Mouse (Mus musculus): ENCODE measurements around the gene Tsc22d1.
A peak's percentile ranks its signal among the peaks of the same experiment; 100 is the strongest.

Tsc22d1 gene

DNA sequence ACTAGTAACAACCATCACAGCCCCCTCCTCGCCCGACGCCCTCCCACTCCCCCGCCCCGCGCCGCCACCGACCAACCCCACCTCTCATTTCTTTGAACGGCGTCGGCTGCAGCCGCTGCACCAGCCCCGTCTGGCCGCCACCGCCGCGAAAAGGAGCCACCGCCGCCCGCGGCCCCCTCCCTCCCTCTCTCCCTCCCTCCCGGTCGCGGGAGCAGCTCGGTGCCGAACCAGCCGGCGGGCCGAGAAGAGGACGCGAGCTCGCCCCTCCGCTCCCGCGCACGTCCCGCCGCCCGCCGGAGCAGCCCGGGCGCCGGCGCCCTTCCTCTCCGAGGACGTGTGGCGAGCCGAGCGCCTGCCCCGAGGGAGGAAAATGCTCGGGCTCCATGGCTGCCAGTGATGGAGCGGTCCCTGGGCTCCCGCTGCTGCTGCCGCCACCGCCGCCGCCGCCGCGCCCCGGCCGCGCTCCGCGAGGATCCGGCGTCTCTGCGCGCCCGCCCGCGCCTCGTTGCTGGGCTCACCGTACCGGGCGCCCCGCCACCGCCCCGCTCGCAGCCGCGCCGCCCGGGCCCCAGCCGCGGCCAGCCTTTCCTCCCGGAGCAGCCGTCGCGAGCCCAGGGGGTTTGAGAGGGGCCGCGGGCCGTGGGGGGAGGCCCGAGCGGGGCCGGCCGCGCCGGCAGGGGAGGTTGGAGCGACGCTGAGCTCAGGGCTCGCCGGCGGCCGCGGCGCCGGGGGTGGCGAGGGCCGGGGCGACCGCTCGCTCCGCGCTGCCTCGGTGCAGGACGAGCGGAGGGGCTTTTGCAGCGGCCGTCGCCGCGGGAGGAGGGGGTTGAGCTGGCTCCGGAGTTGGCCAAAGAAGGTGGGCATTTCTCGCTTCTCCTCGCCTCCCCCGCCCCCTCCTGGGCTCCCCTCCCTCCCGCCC, at the start of gene Tsc22d1:
TSS of gene Tsc22d1 (plus strand) at position 100 of the 919 bp plus-strand sequence.
- no peak for DNase-seq (ENCODE audit: low read depth, low spot score)

DNA sequence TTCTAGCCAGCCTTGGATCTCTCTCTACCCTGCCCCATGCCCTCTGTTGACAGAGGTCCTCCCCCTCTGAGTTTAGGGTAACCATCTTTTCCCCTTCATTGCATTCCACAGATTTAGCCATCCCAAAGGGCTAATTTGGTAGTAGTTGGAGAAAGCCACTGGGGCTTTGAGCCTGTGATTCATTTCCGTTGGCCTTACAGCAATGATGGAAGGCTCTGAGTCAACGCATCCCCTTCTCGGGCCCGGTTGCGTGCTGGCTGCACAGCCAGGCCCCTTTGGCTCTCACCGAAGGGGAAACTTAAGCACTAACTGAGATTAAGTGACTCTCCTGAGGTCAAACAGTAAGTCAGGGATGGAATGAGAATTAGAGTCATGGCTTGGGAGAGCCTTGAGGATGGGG, 41.1 kb upstream of the Tsc22d1 start:
- DNase-seq (ENCODE audit: low read depth, low spot score), result no peak

GRCm38 (mm10) chr14:76374601-76375000, 40.2 kb upstream of the Tsc22d1 start:
- DNase-seq (ENCODE audit: low read depth, low spot score), result no peak

GRCm38 (mm10) chr14:76376561-76376960, 38.2 kb upstream of the Tsc22d1 start:
- DNase-seq (ENCODE audit: low read depth, low spot score), result no peak

DNA sequence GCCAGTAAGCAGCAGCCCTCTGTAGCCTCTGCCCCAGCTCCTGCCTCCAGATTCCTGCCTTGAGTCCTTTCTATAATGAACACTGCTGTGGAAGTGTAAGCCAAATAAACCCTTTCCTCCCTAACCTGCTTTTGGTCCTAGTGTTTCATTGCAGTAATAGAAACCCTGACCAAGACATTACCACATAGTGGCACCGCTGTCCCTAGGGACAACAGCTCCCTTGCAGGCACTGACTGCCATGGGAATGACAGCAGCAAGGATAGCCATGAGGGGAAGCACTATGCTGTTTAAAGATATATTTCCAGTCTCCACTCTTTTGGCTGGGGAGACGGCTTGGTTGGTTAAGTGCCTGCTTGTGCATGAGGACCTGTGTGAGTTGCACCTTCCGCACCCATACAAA, 35.4 kb upstream of the Tsc22d1 start:
- no peak for DNase-seq (ENCODE audit: low read depth, low spot score)

DNA sequence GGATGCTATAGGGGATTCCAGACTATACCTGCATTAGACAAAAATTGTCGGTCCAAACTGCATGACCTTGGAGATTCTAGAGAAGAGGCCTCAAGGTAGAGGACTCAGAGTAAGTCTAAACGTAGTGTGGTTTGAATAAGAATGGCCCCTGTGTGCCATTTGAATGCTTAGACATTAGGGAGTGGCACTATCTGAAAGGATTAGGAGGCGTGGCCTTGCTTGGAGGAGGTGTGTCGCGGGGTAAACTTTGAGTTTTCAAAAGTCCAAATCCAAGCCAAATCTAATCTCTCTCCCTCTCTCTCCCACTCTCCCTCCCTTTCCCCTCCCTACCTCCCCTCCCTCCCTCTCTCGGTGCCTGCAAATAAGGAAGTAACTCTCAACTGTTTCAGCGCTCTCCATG, 26.7 kb upstream of the Tsc22d1 start:
- DNase-seq (ENCODE audit: low read depth, low spot score), result peak; percentile 99

DNA sequence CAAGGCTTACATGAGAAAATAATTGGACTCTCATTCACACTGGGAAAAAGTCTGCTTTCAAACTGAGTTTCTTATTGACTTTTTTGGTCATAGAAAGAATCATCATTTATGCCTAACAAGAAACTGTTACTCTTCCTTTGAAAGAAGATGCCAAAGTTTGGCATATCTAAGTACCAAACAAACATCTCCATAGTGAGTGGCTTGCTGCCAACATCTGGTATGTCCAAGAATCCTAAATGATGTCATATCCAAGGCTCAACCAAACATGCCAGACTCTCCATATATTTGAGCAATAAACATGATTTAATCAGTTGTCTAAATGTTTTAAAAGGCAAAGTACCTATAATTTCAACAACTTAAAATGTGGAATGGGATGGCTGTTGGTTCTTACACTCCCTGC, 16.5 kb upstream of the Tsc22d1 start:
- no peak for DNase-seq (ENCODE audit: low read depth, low spot score)

DNA sequence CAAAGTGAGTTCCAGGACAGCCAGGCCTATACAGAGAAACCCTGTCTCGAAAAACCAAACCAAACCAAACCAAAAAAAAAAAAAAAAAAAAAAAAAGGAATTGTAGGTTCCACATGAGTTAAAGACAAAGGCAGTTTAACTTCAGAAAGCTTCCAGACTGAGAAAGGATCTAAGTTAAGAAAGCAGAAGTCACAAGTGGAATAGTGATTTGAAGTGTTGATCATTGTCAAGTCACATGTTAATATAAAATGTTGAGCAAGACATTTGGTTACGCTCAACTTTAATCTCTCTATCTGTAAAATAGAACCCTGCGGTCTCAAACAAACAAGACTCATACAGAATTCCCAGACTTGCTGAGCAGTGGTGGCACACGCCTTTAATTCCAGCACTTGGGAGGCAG, 12.2 kb upstream of the Tsc22d1 start:
- DNase-seq (ENCODE audit: low read depth, low spot score), result no peak

DNA sequence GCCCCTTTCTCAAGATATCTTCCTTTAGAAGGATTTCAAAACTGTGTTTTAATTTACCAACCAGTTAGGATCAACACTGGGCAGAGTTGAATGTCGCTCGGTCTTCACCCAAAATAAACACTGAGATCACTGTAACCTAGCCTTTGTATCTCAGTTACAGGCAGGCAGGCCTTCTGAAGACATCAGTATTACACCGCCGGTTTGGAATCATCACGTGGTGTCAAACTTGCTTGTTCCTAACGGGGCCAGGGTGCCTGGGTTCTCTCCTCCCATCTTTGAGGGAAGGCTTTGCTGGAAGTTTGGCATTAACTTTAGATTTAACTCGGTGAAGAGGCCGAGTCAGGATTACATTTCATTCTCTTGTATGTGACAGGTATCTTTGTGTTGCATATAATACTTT, 5.7 kb upstream of the Tsc22d1 start:
- no peak for DNase-seq (ENCODE audit: low read depth, low spot score)

DNA sequence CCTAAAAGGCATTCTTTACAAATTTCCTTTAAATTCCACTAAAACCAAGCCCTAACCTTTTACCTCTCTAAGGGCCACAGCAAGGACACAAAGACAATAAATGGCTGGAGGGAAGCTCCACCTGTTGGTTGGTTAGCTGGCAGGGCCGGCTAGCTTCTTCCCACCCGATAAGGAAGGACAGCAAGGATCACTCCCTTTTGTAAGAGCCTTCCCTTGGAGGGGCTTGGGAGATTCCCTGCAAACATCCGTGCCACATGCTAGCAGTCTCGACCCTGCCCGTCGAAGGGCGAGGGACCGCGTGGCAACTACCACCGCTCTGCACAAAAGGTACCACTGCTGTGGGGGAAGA, 1.0 kb upstream of the Tsc22d1 start:
- DNase-seq (ENCODE audit: low read depth, low spot score), result peak; percentile 77

DNA sequence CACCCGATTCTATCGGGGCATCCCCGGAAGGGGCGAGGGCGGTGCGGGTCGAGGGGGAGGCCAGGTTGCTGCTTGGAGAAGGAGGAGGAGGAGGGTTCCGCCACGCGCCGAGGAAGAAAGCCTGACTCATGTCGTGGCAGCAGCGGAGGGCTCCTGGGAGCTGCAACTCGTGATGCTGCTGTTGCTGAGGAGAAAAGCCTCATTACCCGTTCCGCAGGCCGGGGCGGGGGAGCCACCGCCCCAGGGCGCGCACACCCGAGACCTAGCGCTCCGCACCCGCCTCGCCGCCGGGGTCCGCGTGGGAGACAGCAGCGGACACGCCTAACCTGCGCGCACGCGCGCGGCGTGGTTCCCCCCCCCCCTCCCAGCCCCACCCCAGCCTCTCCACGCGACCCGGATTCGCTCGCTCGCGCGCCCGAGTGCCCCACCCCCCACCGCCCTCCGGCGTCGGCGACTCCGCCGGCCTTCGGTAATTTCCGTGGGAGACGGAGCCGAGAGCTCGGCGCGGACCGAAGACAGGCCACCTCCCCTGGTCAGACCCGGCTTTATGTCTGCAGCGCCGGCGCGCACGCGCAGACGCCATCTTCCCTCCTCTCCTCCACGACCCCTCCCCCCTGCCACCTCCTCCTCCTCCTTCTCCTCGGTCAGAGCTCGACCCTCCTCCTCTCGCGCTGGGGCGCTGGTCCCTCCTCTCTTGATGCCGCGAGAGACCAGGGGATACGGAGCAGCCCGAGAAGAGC, 469 bp upstream of the Tsc22d1 start:
- DNase-seq (ENCODE audit: low read depth, low spot score), result peak; percentile 98

GRCm38 (mm10) chr14:76415781-76416301, 1.1 kb downstream of the Tsc22d1 start:
- peak; percentile 39 for DNase-seq (ENCODE audit: low read depth, low spot score)

DNA sequence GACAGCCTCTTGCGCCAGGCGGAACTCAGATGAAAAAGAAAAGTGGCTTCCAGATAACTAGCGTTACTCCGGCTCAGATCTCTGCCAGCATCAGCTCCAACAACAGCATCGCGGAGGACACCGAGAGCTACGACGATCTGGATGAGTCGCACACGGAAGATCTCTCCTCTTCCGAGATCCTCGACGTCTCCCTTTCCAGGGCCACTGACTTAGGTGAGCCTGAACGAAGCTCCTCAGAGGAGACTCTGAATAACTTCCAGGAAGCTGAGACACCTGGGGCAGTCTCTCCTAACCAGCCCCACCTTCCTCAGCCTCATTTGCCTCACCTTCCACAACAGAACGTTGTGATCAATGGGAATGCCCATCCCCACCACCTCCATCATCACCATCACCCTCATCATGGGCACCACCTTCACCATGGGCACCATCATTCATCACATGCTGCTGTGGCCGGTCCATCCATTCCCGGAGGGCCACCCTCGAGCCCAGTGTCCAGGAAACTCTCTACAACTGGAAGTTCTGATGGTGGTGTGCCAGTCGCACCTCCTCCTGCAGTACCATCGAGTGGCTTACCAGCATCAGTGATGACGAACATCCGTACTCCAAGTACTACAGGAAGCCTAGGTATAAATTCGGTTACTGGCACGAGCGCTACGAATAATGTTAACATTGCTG, 1.7 kb downstream of the Tsc22d1 start:
- DNase-seq (ENCODE audit: low read depth, low spot score), result no peak

DNA sequence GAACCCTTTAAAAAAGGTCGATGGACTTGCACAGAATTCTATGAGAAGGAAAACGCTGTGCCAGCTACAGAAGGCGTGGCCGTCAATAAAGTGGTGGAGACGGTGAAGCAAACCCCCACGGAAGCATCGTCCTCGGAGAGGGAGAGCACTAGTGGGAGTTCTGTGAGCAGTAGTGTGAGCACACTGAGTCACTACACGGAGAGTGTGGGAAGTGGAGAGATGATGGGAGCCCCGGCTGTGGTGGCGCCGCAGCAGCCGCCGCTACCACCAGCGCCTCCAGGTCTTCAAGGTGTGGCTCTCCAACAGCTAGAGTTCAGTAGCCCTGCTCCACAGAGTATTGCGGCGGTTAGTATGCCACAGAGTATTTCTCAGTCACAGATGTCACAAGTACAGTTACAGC, 2.6 kb downstream of the Tsc22d1 start:
- DNase-seq (ENCODE audit: low read depth, low spot score), result no peak

DNA sequence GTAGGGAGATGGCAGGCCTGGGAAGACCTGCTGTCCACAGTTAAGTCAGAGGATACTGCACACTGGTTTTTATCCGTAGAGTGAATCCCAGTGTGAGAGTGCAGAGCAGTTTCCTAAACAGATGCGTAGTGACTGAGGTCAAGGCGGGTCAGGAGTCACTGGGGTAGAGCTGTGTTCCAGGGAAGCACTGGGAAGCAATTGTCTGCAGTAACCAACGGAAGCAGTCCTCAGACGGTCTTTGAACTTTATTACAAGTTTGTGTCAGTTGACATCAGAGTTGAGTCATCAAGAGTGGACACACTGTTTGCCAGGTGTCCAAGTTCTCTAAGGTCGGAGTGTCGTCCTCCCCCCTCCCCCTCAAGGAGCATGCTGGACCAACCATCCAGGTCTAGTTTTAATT, 6.0 kb downstream of the Tsc22d1 start:
- no peak for DNase-seq (ENCODE audit: low read depth, low spot score)

GRCm38 (mm10) chr14:76421162-76421561, 6.4 kb downstream of the Tsc22d1 start:
- no peak for DNase-seq (ENCODE audit: low read depth, low spot score)

GRCm38 (mm10) chr14:76425422-76425821, 10.7 kb downstream of the Tsc22d1 start:
- peak; percentile 71 for DNase-seq (ENCODE audit: low read depth, low spot score)

- DNase-seq (ENCODE audit: low read depth, low spot score), result peak; percentile 79
These were observed 11.3 kb downstream of the Tsc22d1 start for GRCm38 (mm10) chr14:76425986-76426530.

- no peak for DNase-seq (ENCODE audit: low read depth, low spot score)
These were observed 14.1 kb downstream of the Tsc22d1 start for GRCm38 (mm10) chr14:76428855-76429254.

GRCm38 (mm10) chr14:76431918-76432317, 17.2 kb downstream of the Tsc22d1 start:
- DNase-seq (ENCODE audit: low read depth, low spot score), result no peak

GRCm38 (mm10) chr14:76432369-76432768, 17.6 kb downstream of the Tsc22d1 start:
- DNase-seq (ENCODE audit: low read depth, low spot score), result no peak

GRCm38 (mm10) chr14:76432816-76433215, 18.1 kb downstream of the Tsc22d1 start:
- no peak for DNase-seq (ENCODE audit: low read depth, low spot score)
